Mouse (Mus musculus): ENCODE measurements around the gene Supt6.
"Not testable (repeated sequence)": the region's sequence is repeated elsewhere in the genome, so short reads cannot be mapped to it uniquely, and the experiment has no call there.

Gene Supt6

GRCm38 (mm10) chr11:78245627-78246317 lies at the start of gene Supt6, which contains the start of gene Sdf2:
Gene Supt6, minus strand, starts transcription at chr11:78245987.
Gene Sdf2, plus strand, starts transcription at chr11:78245746.
- in situ Hi-C loops (cut with MboI): no loop called here

- in situ Hi-C loops (cut with MboI): no loop called here
Observed at GRCm38 (mm10) chr11:78294585-78294984, 48.8 kb upstream of the Supt6 start.

DNA sequence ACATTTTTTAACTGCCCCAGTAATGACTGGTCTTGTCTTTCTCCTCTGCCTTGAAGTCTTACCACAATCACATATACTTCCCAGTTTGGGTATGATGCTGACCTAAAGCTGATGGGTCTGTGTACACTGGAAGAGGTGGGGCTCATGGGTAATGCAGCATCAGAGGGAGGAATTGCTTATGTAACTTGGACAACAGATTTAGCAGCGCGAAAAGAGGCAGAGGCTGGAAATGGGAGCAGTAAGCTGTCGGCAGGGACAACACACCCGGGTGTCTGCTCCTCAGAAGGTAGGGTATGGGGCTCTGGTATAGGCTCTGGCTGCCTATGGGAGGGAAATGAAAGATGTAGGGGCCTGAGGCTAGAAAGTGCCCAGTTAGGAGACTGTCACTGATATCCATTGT lies 44.9 kb upstream of the Supt6 start, which contains the start of gene BC030499:
Gene BC030499, plus strand, starts transcription at position 188 of the 400 bp plus-strand sequence.
- in situ Hi-C loops (cut with MboI): no loop called here

GRCm38 (mm10) chr11:78289146-78289763 lies 43.5 kb upstream of the Supt6 start:
- in situ Hi-C loops (cut with MboI): no loop called here

DNA sequence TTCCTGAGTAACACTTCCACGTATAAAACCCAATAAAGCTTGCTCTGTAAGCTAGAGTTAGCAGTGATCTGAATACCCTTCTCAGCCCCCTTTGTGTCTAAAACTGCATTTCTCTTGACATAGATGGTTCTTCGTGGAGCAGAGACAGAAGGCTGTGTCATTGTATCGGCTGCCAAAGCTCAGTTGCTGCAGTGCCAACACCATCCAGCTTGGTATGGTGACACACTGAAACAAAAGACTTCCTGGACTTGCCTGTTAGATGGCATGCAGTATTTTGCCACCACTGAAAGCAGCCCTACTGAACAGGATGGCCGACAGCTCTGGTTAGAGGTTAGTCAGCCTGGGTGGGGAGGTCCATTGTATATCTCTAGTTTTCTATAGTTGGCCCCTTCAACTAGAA lies 33.8 kb upstream of the Supt6 start:
- in situ Hi-C loops (cut with MboI): no loop called here

- in situ Hi-C loops (cut with MboI): no loop called here
Observed at GRCm38 (mm10) chr11:78278853-78279252, 33.1 kb upstream of the Supt6 start.

- in situ Hi-C loops (cut with MboI): not testable (repeated sequence)
Observed at GRCm38 (mm10) chr11:78276169-78276568, 30.4 kb upstream of the Supt6 start.

DNA sequence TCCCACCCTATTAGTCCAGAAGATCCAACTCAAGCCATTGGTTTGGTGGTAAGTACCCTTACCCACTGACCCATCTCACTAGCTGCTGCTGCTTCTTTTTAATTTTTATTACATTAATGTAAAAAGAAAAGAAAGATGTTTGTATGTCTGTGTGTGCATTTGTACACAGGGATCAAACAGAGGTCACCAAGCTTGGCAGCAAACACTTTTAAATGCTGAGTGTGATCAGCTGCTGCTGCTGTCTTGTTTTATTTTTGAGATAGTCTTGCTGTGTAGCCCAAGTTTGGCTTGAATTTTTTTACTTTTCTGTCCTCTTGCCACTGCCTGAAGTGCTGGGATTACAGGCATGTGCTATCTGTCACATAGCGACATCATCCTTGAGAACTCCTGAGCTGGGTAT lies 29.8 kb upstream of the Supt6 start:
- in situ Hi-C loops (cut with MboI): no loop called here

DNA sequence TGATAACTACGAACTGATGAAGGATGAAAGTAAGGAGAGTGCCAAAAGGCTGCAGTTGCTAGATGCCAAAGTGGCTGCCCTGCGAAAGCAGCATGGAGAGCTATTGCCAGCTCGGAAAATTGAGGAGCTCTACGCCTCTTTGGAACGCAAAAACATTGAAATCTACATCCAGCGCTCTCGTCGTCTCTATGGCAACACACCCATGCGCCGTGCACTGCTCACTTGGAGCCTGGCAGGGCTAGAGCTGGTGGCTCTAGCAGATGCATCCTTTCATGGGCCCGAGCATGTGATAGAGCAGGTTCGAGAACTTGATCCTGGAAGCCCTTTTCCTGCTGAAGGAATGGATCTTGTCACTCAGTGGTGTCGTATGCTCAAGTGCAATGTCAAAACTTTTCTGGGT lies 26.2 kb upstream of the Supt6 start:
- in situ Hi-C loops (cut with MboI): no loop called here

DNA sequence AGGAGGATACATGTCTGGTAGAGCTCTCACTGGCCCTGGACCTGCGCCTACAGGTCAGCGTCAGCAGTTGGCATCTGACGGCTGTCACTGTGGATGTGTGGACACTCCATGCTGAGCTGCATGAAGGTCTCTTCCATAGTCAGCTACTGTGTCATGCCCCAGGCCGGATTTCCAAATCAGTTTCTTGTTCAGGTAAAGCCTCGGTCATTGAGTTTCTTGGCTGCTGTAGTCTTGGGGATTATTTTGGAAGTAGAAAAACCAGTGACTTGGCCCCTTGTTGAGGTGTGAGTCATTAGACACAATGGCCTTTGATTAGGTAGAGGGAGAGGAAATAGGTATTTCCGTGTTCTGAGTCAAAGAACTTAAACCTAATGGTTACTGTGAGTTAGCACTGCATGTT lies 19.8 kb upstream of the Supt6 start:
- in situ Hi-C loops (cut with MboI): no loop called here

- in situ Hi-C loops (cut with MboI): no loop called here
Observed at GRCm38 (mm10) chr11:78262550-78262949, 16.8 kb upstream of the Supt6 start.

GRCm38 (mm10) chr11:78261380-78262352 lies 15.9 kb upstream of the Supt6 start, which contains the start of gene 2610507B11Rik:
Gene 2610507B11Rik, plus strand, starts transcription at chr11:78261752.
- in situ Hi-C loops (cut with MboI): no loop called here

DNA sequence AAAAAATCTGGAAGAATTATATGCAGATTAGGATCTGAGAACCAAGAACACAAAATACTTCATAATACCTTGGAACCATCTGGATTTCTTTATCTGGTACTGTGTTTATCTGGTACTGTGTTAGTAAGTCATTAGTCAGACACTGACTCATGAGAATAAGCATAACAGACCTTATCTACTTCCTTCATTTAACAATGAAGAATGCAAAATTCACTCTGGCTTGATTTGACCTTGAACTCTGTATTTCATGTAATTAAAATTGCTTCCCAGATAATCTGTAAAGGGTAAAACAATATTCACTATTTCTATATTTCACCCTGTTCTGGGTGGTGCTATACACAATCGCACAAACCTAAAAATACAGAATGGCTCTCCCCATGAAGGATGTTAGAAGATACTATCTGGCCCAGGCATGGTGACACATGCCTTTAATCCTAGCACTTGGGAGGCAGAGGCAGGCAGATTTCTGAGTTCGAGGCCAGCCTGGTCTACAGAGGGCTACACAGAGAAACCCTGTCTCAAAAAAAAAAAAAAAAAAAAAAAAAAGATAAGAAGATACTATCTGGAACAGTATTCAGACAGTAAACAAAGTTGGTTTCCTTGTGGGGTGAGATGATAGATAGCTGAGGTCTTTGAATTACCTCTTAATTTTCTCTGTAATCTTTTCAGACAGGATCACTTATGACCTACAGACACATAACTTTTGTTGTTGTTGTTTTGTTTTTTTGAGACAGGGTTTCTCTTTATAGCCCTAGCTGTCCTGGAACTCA lies 14.9 kb upstream of the Supt6 start:
- in situ Hi-C loops (cut with MboI): no loop called here

- in situ Hi-C loops (cut with MboI): no loop called here
Observed at GRCm38 (mm10) chr11:78256618-78257017, 10.8 kb upstream of the Supt6 start.

DNA sequence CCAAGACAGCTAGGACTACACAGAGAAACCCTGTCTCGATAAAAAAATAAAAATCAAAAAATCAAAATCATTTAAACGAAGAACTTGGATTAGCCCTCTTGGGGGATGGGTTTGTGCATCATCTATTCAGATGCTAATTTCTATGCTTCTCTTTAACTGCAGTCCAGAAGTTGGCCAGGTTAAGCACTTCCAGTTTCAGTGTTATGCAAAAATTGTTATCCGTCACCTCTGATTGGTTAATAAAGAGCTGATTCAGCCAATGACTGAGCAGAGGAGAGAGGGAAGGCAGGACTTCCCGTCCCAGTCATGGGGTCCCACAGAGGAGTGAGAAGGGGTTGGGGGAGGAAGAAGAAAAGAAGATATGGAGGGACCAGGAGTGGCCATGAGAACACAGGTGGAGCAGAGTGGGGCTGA lies 1.9 kb upstream of the Supt6 start:
- in situ Hi-C loops (cut with MboI): no loop called here

DNA sequence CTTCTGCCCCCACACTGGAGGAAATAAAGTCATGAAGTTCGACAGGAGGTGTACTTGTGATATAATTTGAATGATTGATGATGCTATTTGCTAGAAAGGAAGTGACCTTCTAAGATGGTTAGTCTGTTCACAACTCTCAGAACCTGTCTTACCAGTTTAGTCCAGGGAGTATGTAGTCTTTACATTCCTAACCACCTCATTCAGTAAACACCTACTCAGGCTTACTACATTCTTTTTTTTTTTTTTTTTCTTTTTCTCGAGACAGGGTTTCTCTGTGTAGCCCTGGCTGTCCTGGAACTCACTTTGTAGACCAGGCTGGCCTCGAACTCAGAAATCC lies 1.2 kb upstream of the Supt6 start:
- in situ Hi-C loops (cut with MboI): no loop called here

DNA sequence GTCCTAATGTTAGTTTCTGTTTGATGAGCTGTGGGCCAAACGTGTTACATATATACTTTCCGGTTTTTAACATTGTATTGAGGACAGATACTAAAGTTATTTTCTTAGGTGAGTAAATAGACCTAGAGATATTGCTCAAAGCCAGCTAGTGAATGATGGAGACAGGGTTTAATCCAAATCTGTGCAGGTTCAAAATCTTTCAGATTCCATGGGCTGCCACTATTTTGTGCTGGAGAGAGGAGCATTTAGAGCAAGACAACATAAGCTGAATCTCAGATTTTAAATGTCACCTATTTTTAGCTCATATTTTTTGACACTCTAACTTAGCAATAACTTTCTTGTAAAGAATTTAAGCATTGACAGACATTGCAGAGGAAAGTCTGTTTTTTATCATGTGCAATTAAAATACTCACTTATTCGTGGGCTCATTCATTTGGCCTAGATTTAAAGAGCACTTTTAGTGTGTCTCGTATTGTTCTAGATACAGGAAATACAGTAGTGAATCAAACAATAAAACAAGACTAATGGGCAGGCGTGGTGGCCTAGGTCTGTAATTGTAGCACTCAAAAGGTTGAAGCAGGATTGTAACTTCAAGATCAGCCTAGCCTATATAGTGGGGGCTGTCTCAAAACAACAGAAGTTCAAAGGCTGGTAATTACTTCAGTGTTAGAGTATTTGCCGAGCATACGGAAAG lies 678 bp upstream of the Supt6 start:
- in situ Hi-C loops (cut with MboI): no loop called here

DNA sequence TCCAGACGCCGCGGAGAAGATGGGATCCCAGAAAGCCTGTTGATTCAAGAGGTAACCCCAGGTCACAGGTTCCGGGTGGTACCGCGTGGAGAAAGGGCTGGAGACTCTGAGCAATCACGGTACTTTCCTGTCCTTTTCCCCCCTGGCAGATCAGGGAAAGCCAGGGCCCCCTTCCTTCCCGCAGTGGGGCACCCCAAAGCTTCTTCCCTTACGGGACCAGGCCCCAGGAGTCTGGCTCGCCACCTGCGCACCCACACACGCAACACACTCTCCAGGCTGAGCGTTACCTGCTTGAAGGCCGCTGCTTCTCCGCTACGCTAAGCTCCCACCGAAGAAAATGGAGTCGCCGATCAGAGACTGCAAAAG lies 543 bp downstream of the Supt6 start:
- in situ Hi-C loops (cut with MboI): no loop called here

GRCm38 (mm10) chr11:78240193-78240857 lies 5.5 kb downstream of the Supt6 start:
- in situ Hi-C loops (cut with MboI): no loop called here

GRCm38 (mm10) chr11:78231518-78231917 lies 14.3 kb downstream of the Supt6 start:
- in situ Hi-C loops (cut with MboI): no loop called here

DNA sequence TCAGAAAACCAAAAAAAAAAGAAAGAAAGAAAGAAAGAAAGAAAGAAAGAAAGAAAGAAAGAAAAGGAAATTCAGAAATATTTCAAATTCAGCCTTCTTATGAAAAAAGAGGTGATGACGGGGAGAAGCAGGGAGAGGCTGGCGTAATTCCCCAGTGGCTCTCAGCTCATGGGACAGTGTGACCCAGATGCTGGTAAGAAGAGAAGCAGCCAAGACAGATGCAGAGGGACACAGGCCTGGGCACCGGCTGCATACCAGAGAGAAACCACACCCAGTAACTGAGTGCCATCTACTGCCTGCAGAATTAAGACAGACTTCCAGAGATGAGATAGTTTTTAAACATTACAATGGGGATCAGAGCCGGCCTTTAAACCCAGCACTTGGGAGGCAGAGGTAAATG lies 22.2 kb downstream of the Supt6 start:
- in situ Hi-C loops (cut with MboI): no loop called here

Data from mature B cell (primary cell).